21 mouse cellular contexts compared by ENCODE assay signal in genomic region chr19:44891446-44891845, GRCm38 (mm10). TPM values are rescaled to one million over a fixed set of nuclear protein-coding genes. Genes with fewer than 3 reads are reported as not detected.
DNase-seq lines count a peak whose midpoint lies in the region; ATAC-seq and TF ChIP-seq lines count a peak whose summit lies in the region.
"Had no signal": no experiment of that assay in that cellular context is flagged by ENCODE, and none has a peak within 500 bp of the region (broad histone marks: within the 10 kb centered on the region; RNA-seq: fewer than 3 reads in every experiment).

No protein-coding gene starts in this region.

- H3K4me2 ChIP-seq in kidney, embryonic 14.5 days (replicated peaks; ENCODE audit: low read depth, low read length), result no peak overlapping the region
- 0 out of 2 replicates have a peak overlapping the region, but pooled peaks have one; percentile 1 for H3K4me2 ChIP-seq in kidney, postnatal 0 days (ENCODE audit: low read length)
- H3K4me2 ChIP-seq: forebrain, embryonic 13.5 days; heart, embryonic 11.5 days; hindbrain, embryonic 12.5 days; hindbrain, embryonic 15.5 days had no signal

- WGBS in kidney, embryonic 14.5 days, result 22% methylated on average over 15 of the region's 15 CpGs
- WGBS in kidney, postnatal 0 days, result 22% methylated on average over 15 of the region's 15 CpGs
- whole genome bisulfite sequencing in kidney, adult 2 months, result 42% methylated on average over 15 of the region's 15 CpGs
- 55% methylated on average over 15 of the region's 15 CpGs for WGBS in limb, embryonic 10.5 days

- H3K9ac ChIP-seq in kidney, embryonic 14.5 days (ENCODE audit: low read depth, low read length), result no peak overlapping the region
- no peak overlapping the region for H3K9ac ChIP-seq in kidney, postnatal 0 days (ENCODE audit: low read depth, low read length)
- H3K9ac ChIP-seq: forebrain, embryonic 13.5 days; hindbrain, embryonic 12.5 days; hindbrain, embryonic 15.5 days had no signal

- no peaks in the 10 kb centered on the region for H3K9me3 ChIP-seq in kidney, embryonic 14.5 days (ENCODE audit: control insufficient read depth, low read length)
- no peaks in the 10 kb centered on the region for H3K9me3 ChIP-seq in kidney, postnatal 0 days (replicated peaks; ENCODE audit: low read length)
- H3K9me3 ChIP-seq in limb, embryonic 10.5 days (replicated peaks), result no peaks in the 10 kb centered on the region
- H3K9me3 ChIP-seq: forebrain, embryonic 10.5 days; forebrain, embryonic 13.5 days; hindbrain, embryonic 12.5 days; hindbrain, embryonic 15.5 days had no signal

- no peaks in the 10 kb centered on the region for H3K36me3 ChIP-seq in kidney, embryonic 14.5 days (ENCODE audit: control insufficient read depth, insufficient read depth, low read length)
- no peaks in the 10 kb centered on the region for H3K36me3 ChIP-seq in kidney, postnatal 0 days (ENCODE audit: insufficient read depth, low read length)
- no peaks in the 10 kb centered on the region for H3K36me3 ChIP-seq in kidney, adult 2 months (ENCODE audit: control insufficient read depth, insufficient read depth, low read length)
- no peaks in the 10 kb centered on the region for H3K36me3 ChIP-seq in limb, embryonic 10.5 days
- H3K36me3 ChIP-seq: forebrain, embryonic 10.5 days; hindbrain, embryonic 12.5 days; hindbrain, embryonic 15.5 days had no signal

- no peak for TF ChIP-seq POLR2A in kidney, adult 2 months (IDR thresholded peaks at IDR 0.05; ENCODE audit: low read depth, low read length)

- peak overlapping the region; percentile 91 for H3K27ac ChIP-seq in kidney, embryonic 14.5 days (ENCODE audit: low read depth, low read length)
- no peak overlapping the region for H3K27ac ChIP-seq in kidney, postnatal 0 days
- no peak overlapping the region for H3K27ac ChIP-seq in kidney, adult 2 months (ENCODE audit: insufficient read depth, low read depth, low read length)
- H3K27ac ChIP-seq in limb, embryonic 10.5 days, result peak overlapping the region; percentile 3; the same call in 1 of the 2 replicates
- H3K27ac ChIP-seq: forebrain, embryonic 10.5 days; forebrain, embryonic 13.5 days; heart, adult 2 months; hindbrain, embryonic 12.5 days; hindbrain, embryonic 15.5 days had no signal

- peaks cover 5% of the 10 kb centered on the region; the same call in 1 of the 2 replicates for H3K27me3 ChIP-seq in kidney, embryonic 14.5 days (ENCODE audit: control insufficient read depth, insufficient read depth, low read length)
- H3K27me3 ChIP-seq in kidney, postnatal 0 days (ENCODE audit: insufficient read depth, low read length), result 0 out of 2 replicates have a peak, but pooled peaks cover 4% of the 10 kb centered on the region
- no peaks in the 10 kb centered on the region for H3K27me3 ChIP-seq in kidney, adult 2 months (replicated peaks; ENCODE audit: control insufficient read depth, insufficient read depth, low read length)
- peaks cover 85% of the 10 kb centered on the region for H3K27me3 ChIP-seq in limb, embryonic 10.5 days (ENCODE audit: low read depth, poor library complexity, severe bottlenecking)

- no peak for TF ChIP-seq CTCF in kidney, postnatal 0 days (IDR thresholded peaks at IDR 0.05; ENCODE audit: low read depth)
- TF ChIP-seq CTCF in kidney, adult 2 months (conservative IDR thresholded peaks at IDR 0.05; ENCODE audit: insufficient read depth, insufficient read length, low read depth, low read length), result no peak

- H3K4me3 ChIP-seq in kidney, embryonic 14.5 days (ENCODE audit: low read length), result no peak overlapping the region
- H3K4me3 ChIP-seq in kidney, postnatal 0 days (replicated peaks; ENCODE audit: low read depth, low read length), result no peak overlapping the region
- H3K4me3 ChIP-seq in kidney, adult 2 months (ENCODE audit: insufficient read depth, low read depth, low read length), result no peak overlapping the region
- H3K4me3 ChIP-seq in limb, embryonic 10.5 days, result no peak overlapping the region
- H3K4me3 ChIP-seq: forebrain, embryonic 10.5 days; forebrain, embryonic 13.5 days; heart, adult 2 months; hindbrain, embryonic 12.5 days; hindbrain, embryonic 15.5 days had no signal

- ATAC-seq in kidney, embryonic 14.5 days (ENCODE audit: low FRiP score, low TSS enrichment), result no peak
- ATAC-seq in kidney, postnatal 0 days (replicated peaks; ENCODE audit: low FRiP score, low read depth), result no peak
- ATAC-seq: activated CD4-positive, CD25-positive, alpha-beta regulatory T cell, adult 4 months; forebrain, embryonic 13.5 days; forebrain, embryonic 16.5 days had no signal

- DNase-seq in kidney, postnatal 4 days, result no peak
- DNase-seq in kidney, postnatal 0 days (ENCODE audit: low spot score), result no peak
- DNase-seq in kidney, adult 2 months, result no peak
- DNase-seq in limb, embryonic 10.5 days (ENCODE audit: low spot score), result no peak
- DNase-seq in adrenal gland, postnatal 14 days, result no peak
- DNase-seq: adrenal gland, adult 8-10 months; adrenal gland, postnatal 36 days; cerebellum, adult 18-20 months; cerebellum, adult 9-10 months; cerebellum, postnatal 14 days; gastrocnemius, postnatal 10 days; gastrocnemius, postnatal 36 days; heart, adult 2 months had no signal

- H3K4me1 ChIP-seq in kidney, embryonic 14.5 days (ENCODE audit: control insufficient read depth, insufficient read depth, low read length), result peaks cover 31% of the 10 kb centered on the region
- peaks cover 17% of the 10 kb centered on the region for H3K4me1 ChIP-seq in kidney, postnatal 0 days (replicated peaks; ENCODE audit: insufficient read depth, low read length)
- H3K4me1 ChIP-seq in kidney, adult 2 months (ENCODE audit: control insufficient read depth, insufficient read depth, low read length), result no peaks in the 10 kb centered on the region; the same call in 1 of the 2 replicates
- H3K4me1 ChIP-seq in limb, embryonic 10.5 days, result peaks cover 61% of the 10 kb centered on the region

RNA-seq across cellular contexts. Expression of gene Slf2, which starts 39.5 kb away (rescaled TPM):
- 35.6 and 60.0 TPM in 2 replicates for polyA plus RNA-seq in kidney, embryonic 14.5 days (2014; fragmentation: Nextera tagmentation; extraction: Ambion mirVana)
- polyA plus RNA-seq in kidney, postnatal 0 days (2015; fragmentation: Nextera tagmentation; extraction: Ambion mirVana), result 19.4 and 21.7 TPM in 2 replicates
- polyA plus RNA-seq in kidney, adult 2 months (2012; rRNA removed), result 10.5 and 31.1 TPM in 2 replicates
- 52.1 and 54.0 TPM in 2 replicates for polyA plus RNA-seq in limb, embryonic 10.5 days (2016; fragmentation: Nextera tagmentation; extraction: Ambion mirVana)
- 24.2 and 28.2 TPM in 2 replicates for total RNA-seq in adrenal gland, postnatal 14 days (2021)

Comparison
In these comparisons a context has a peak if more than half of its experiments do, and no peak if none do; other contexts are left out.
1. H3K27ac ChIP-seq: peak in kidney, embryonic 14.5 days (single experiment) and limb, embryonic 10.5 days (single experiment); none in kidney, postnatal 0 days (single experiment) and kidney, adult 2 months (single experiment).